Mouse (Mus musculus) embryonic fibroblast, embryonic 13.5 days (primary cell): ENCODE measurements at regions not wholly inside any gene's neighbourhood (a gene's known extent, or its start where the extent isn't known, plus 50 kb on each side); places are given as distances from the start of the nearest gene placed in this dataset.

ENCODE experiments used
- CTCF ChIP-seq: IDR thresholded peaks from 2 replicates; pipeline ENCODE4 v1.5.1; 2011; ENCODE audit warnings: mild to moderate bottlenecking, control low read depth, low read length, moderate library complexity, borderline replicate concordance; ENCODE audit not compliant: insufficient read depth
- POLR2A ChIP-seq: IDR thresholded peaks from 2 replicates; pipeline ENCODE4 v1.6.1; 2011; ENCODE audit warnings: low read depth, mild to moderate bottlenecking, control low read depth, low read length, moderate library complexity

GRCm38 (mm10) chr11:91097552-91097951 lies 409.4 kb upstream of the Tom1l1 start:
- no peak for TF ChIP-seq POLR2A
- TF ChIP-seq CTCF = no peak
